Mouse (Mus musculus) mouse trophoblast stem cell (cell line): ENCODE measurements around the gene Tmem59.

ENCODE experiments used
- in situ Hi-C, 2 experiments: fragments of 300-500 bp; cut with MseI, MboI; formaldehyde crosslinking; loops; 2 replicates in 1 of 2; 3 replicates in 1 of 2; pipeline ENCODE4 v1.15.1; 2025

The Tmem59 gene

GRCm38 (mm10) chr4:107178182-107178829, at the start of gene Tmem59:
Gene Tmem59 (plus strand): TSS chr4:107178399.
- in situ Hi-C loops: no loop called here

GRCm38 (mm10) chr4:107129373-107129772, 48.8 kb upstream of the Tmem59 start:
- in situ Hi-C loops: no loop called here

DNA sequence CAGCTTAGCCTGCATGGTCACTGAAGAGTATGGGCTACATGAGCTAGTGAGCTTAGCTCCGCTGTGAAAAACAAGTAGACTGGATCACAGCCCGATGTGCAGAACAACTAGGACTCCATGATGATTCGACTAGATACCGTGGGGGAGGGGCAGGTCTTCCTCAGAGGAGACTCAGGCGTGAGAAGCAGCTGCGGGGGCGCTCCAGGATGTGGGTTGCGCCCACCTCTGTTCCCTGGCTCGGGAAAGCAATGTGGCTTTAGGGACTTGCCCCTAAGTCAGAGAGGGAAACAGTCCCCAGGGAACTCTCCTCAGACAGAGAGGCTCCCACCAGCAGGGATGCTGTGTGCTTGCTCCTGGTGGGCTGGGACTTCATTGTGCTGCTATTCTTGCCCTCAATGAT, 47.7 kb upstream of the Tmem59 start:
- in situ Hi-C loops: no loop called here

DNA sequence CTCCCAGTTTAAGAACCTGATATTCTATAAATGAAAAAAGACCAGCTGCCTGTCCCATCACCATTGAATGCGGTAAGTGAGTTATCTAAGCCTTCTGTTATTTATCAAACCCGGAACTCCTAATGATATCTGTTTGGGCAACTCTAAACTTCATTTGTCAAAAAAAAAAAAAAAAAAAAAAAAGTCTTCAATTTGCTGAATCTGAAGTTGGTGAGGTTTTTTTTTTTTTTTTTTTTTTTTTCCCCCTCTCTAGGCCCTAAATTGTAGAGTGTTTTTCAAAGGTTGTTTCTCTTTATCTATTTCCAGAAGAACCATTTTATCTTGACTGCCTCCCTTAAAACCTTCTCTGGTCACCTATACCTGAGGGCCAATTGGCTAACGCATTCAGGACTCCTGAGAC, 43.3 kb upstream of the Tmem59 start:
- in situ Hi-C loops: no loop called here

GRCm38 (mm10) chr4:107135663-107136062, 42.5 kb upstream of the Tmem59 start:
- in situ Hi-C loops: no loop called here

- in situ Hi-C loops: no loop called here
Measured at GRCm38 (mm10) chr4:107136531-107136930, 41.7 kb upstream of the Tmem59 start.

DNA sequence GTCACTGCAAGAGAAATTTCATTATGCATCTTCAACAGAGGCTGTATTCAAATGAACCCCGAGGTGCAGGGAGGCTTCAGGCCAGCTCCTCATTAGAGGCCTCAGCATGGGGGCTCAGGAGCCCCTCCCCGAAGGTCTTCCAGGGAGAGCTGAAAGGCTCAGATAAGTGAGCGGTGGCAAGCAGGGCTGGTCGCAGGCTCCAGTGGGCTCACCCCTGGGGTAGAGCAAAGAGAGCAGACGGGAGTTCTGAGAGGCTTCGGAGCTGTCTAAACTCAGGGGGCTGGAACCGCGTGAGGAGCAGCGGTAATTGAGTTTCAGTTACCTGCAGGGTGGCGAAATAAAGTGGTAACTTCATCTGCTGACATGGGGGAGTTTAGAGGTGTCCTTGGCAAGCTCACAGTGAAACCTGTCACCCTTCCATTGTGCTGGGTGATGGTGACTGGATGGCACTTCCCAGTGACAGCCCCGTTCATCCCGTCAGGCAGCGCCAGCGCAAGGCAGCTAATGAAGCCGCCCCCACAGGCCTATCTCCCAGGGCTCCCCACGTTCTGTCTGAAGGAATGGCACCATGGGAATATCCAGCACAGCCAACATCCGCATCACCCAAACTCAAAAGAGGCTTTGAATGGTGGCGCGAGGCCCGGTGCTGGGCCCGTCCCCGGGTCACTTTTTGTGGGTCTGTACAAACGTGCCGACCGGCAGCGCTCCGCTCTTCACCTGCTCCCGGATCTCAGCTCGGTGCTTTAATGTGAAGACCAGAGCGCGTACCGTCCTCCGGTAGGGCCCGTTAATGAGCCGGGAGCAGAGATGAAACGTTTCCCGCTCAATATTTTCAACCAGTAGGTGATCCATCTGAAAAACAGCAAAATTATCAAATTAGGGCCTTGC, 39.0 kb upstream of the Tmem59 start:
- in situ Hi-C loops: no loop called here

GRCm38 (mm10) chr4:107139836-107140631, 38.2 kb upstream of the Tmem59 start:
- in situ Hi-C loops: no loop called here

GRCm38 (mm10) chr4:107143511-107143910, 34.7 kb upstream of the Tmem59 start:
- in situ Hi-C loops: no loop called here

DNA sequence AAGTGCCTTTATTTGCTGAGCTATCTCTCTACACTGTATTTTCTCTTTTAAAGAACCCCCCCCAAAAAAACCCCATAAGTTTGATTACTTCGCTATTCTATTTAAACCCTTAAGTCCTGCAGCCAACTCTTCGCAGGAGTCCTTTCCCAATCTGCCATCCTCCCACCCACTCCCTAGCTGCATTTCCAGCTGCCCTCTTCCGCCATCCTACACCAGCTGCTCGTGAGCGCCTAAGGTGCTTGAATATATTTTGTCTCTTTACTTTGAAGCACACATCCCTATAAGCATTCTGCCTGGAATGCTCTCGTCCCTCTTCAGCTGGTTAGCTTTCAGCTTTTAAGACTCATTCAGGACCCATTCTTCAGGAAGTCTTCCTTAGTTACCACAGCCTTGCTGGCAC, 27.2 kb upstream of the Tmem59 start:
- in situ Hi-C loops: loop anchor here (10.0 to 25.0 kb wide), 2 partner anchors 326 to 339 kb away; partner anchors contain the start of gene Acot11 (in 1 of the 2)

DNA sequence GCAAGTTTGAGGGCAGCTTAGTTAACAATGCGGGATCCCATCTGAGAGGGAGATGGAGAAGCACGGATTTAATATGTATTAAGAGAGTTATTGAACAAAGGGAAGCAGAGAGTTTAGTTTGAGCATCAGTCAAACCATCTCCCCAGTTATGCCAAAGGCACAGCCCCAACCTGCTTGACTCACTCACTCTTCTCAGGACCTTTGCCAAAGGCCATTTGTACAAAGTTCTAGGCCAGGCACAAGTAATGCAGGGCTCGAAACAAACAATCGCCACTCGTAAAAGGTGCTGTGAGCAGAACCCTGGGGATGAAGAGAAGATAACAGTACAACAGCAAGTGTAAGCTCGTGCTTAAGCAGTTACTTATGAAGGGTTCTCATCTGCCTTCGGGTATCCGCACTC, 25.6 kb upstream of the Tmem59 start:
- in situ Hi-C loops: loop anchor here (10.0 to 25.0 kb wide), 2 partner anchors 328 to 340 kb away; partner anchors contain the start of gene Acot11 (in 1 of the 2)

- in situ Hi-C loops: loop anchor here (10.0 to 25.0 kb wide), 2 partner anchors 332 to 345 kb away; partner anchors contain the start of gene Acot11 (in 1 of the 2)
Measured at GRCm38 (mm10) chr4:107156983-107157401, 21.2 kb upstream of the Tmem59 start.

DNA sequence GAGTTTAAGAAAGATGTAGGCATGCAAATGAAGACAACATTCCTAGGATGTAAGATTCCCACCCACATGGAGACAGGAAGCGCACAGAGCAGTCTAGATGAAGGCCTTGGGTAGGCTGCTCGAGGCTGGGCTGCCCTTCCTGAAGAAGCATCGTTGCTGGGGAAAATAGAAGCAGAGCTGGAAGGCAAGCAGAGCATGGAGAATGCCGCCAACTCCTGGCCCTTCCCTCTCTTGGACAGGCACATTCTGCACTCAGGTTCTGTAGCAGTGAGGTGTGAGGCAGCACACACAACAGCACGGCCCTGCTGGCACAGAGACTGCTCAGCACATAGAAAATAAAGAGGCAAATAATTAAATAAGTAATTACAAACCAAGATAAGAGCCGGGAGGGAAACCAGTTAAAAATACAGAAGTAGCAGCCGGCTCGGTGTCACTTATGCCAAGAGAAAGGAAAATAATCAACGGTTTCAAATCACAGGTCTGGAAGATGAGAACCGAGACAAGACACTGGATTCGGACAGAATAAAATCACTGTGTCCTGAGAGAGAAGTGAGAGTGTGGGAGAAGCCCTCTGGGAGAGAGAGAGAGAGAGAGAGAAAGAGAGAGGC, 18.9 kb upstream of the Tmem59 start:
- in situ Hi-C loops: loop anchor here (10.0 to 25.0 kb wide), 2 partner anchors 334 to 347 kb away; partner anchors contain the start of gene Acot11 (in 1 of the 2)

- in situ Hi-C loops: loop anchor here in 1 of 2 experiments (25.0 kb wide), 1 partner anchor 348 kb away; the partner anchor contains the start of gene Acot11
Measured at GRCm38 (mm10) chr4:107160181-107160580, 18.0 kb upstream of the Tmem59 start.

DNA sequence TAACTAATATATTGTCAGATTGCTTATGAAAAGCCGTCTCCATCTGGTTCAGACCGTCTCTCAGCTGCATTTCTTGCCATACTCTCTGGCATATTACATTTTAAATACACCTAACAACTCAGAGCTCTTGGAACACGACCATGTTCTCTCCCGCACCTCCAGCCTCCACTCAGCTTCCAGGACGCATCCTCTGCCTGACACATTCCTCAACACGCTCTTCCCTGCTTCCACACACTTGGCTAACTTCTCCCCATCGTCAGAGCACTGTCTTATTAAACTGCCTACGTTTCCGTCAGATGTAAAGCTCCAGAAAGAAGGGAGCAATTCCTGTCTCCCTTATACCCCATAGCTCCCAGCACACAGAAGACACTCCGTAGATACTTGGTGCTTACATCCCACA, 14.9 kb upstream of the Tmem59 start:
- in situ Hi-C loops: loop anchor here in 1 of 2 experiments (25.0 kb wide), 1 partner anchor 351 kb away; the partner anchor contains the start of gene Acot11

- in situ Hi-C loops: loop anchor here in 1 of 2 experiments (25.0 kb wide), 1 partner anchor 352 kb away; the partner anchor contains the start of gene Acot11
Measured at GRCm38 (mm10) chr4:107163756-107164587, 14.2 kb upstream of the Tmem59 start.

GRCm38 (mm10) chr4:107166700-107167099, 11.5 kb upstream of the Tmem59 start:
- in situ Hi-C loops: loop anchor here in 1 of 2 experiments (25.0 kb wide), 1 partner anchor 354 kb away; the partner anchor contains the start of gene Acot11

GRCm38 (mm10) chr4:107167798-107168197, 10.4 kb upstream of the Tmem59 start:
- in situ Hi-C loops: loop anchor here in 1 of 2 experiments (25.0 kb wide), 1 partner anchor 355 kb away; the partner anchor contains the start of gene Acot11

DNA sequence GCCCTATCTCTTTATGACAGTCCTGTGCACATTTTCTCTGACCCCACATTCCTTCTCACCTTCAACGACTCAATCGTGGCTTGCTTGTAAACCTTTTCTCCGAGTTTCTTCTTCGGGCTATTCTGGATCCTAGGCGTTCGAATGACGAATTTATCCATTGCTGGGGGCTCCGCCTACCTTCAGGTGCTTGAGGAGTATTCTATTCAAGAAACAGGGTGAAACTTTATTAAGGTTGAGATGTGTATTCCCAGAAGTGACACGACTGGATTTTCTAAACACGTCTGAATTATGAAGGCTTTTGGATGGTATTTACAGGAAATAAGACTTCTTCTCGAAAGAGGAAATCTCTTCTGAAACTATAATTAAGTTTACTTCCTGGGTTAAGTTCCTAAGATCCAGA, 693 bp upstream of the Tmem59 start:
- in situ Hi-C loops: no loop called here
